Mouse (Mus musculus) heart, postnatal 0 days (tissue): ENCODE data around the gene Bhlhe40. TPM values are rescaled to one million over a fixed set of nuclear protein-coding genes. Genes with fewer than 3 reads are reported as not detected.

Experiments used
- ATAC-seq: fragments of 200-750 bp; cut with Nextera tagmentation; 2 replicates; pipeline ENCODE4 v1.8.0; 2017; ENCODE audit warnings: low read depth, moderate number of reproducible peaks, moderate library complexity; ENCODE audit not compliant: insufficient read depth
- DNase-seq: peaks from one replicate; pipeline ENCODE4 v3.0.0-alpha.2; 2016; ENCODE audit warnings: low spot score
- H3K27ac ChIP-seq: fragments of 300-500 bp; sonication (generic); 2 replicates; pipeline ENCODE4 v1.5.1; 2014; ENCODE audit warnings: low read depth, mild to moderate bottlenecking
- H3K27me3 ChIP-seq: fragments of 300-500 bp; sonication (generic); 2 replicates; pipeline ENCODE4 v1.6.1; 2014; ENCODE audit warnings: low read length, mixed read lengths; ENCODE audit not compliant: control insufficient read depth, insufficient read depth
- H3K36me3 ChIP-seq: fragments of 300-500 bp; sonication (generic); replicated peaks from 2 replicates; pipeline ENCODE4 v1.6.1; 2014; ENCODE audit warnings: low read length, mixed read lengths; ENCODE audit not compliant: control insufficient read depth, insufficient read depth
- H3K4me1 ChIP-seq: fragments of 300-500 bp; sonication (generic); 2 replicates; pipeline ENCODE4 v1.6.1; 2014; ENCODE audit warnings: antibody characterized with exemption; ENCODE audit not compliant: control insufficient read depth, insufficient read depth
- H3K4me2 ChIP-seq: fragments of 300-500 bp; sonication (generic); 2 replicates; pipeline ENCODE4 v1.6.1; 2014; ENCODE audit warnings: low read depth, mild to moderate bottlenecking, low read length, moderate library complexity
- H3K4me3 ChIP-seq: fragments of 300-500 bp; sonication (generic); 2 replicates; pipeline ENCODE4 v1.5.1; 2014; ENCODE audit warnings: low read depth, low read length
- H3K9ac ChIP-seq: fragments of 300-500 bp; sonication (generic); replicated peaks from 2 replicates; pipeline ENCODE4 v1.6.1; 2014; ENCODE audit warnings: low read depth, low read length, mixed read lengths
- H3K9me3 ChIP-seq: fragments of 300-500 bp; sonication (generic); replicated peaks from 2 replicates; pipeline ENCODE4 v1.6.1; 2016; ENCODE audit warnings: low read length; ENCODE audit not compliant: control insufficient read depth
- CTCF ChIP-seq: IDR thresholded peaks from 2 replicates; pipeline ENCODE4 v1.5.1; 2016; ENCODE audit warnings: antibody characterized with exemption, control low read depth, low read depth
- EP300 ChIP-seq: IDR thresholded peaks from 2 replicates; pipeline ENCODE4 v1.6.1; 2016; ENCODE audit warnings: antibody characterized with exemption, low read depth
- WGBS: fragments of 180-500 bp; shearing (Covaris S2); extraction: QIAGEN DNeasy Blood & Tissue Kit; methylation state at CpG from one replicate; pipeline ENCODE4 v1.1.7; 2014; 5-methylcytosine and 5-hydroxymethylcytosine counted together
- polyA plus RNA-seq: library from polyadenylated mRNA; unstranded; fragments of >200 nt; fragmentation: Nextera tagmentation; extraction: Ambion mirVana; gene quantifications from 2 replicates; pipeline ENCODE4 v1.2.1, GENCODE M21; 2015
- total RNA-seq: library from RNA; depleted of rRNA; stranded (reverse); fragments of >200 nt; gene quantifications from 2 replicates; pipeline ENCODE4 v1.2.3, GENCODE M21; 2014; ENCODE audit warnings: low replicate concordance; rRNA removed

The Bhlhe40 gene
- total RNA-seq, result 11.8 and 17.0 TPM in 2 replicates
- 19.5 and 19.7 TPM in 2 replicates for polyA plus RNA-seq

GRCm38 (mm10) chr6:108660206-108660877 is at the start of gene Bhlhe40:
Gene Bhlhe40, plus strand, starts transcription at chr6:108660629.
- peak within 1 kb of the TSS; percentile 71 for H3K4me3 ChIP-seq
- whole genome bisulfite sequencing, result 1% methylated on average over 34 of the region's 43 CpGs
- ATAC-seq, result peak; percentile 78
- TF ChIP-seq EP300 (peak; percentile 98), CTCF (no peak)
- H3K27ac ChIP-seq, result peak within 1 kb of the TSS; percentile 99
- H3K9me3 ChIP-seq, result no peaks in the 10 kb centered on the region
- no peaks in the 10 kb centered on the region for H3K27me3 ChIP-seq
- peak within 1 kb of the TSS; percentile 70 for H3K9ac ChIP-seq
- H3K4me1 ChIP-seq, result peaks cover 28% of the 10 kb centered on the region; the same call in 1 of the 2 replicates
- DNase-seq, result peak; percentile 98
- peak within 1 kb of the TSS; percentile 73 for H3K4me2 ChIP-seq
- H3K36me3 ChIP-seq, result peaks cover 12% of the 10 kb centered on the region

- no peak overlapping the region for H3K4me3 ChIP-seq
Measured at GRCm38 (mm10) chr6:108611663-108612062, 48.8 kb upstream of the Bhlhe40 start.

GRCm38 (mm10) chr6:108618025-108618424 is 42.4 kb upstream of the Bhlhe40 start:
- H3K4me2 ChIP-seq, result no peak overlapping the region
- no peaks in the 10 kb centered on the region for H3K9me3 ChIP-seq
- H3K36me3 ChIP-seq, result no peaks in the 10 kb centered on the region
- ATAC-seq (no peak), DNase-seq (no peak)
- WGBS, result 77% methylated on average over 10 of the region's 10 CpGs
- no peaks in the 10 kb centered on the region for H3K27me3 ChIP-seq
- no peak overlapping the region for H3K27ac ChIP-seq
- H3K4me3 ChIP-seq, result no peak overlapping the region
- H3K9ac ChIP-seq, result no peak overlapping the region
- H3K4me1 ChIP-seq, result no peaks in the 10 kb centered on the region
- TF ChIP-seq EP300 (no peak), CTCF (no peak)

More at GRCm38 (mm10) chr6:108611663-108612062, 48.8 kb upstream of the Bhlhe40 start:
- DNase-seq (no peak), ATAC-seq (no peak)
- 78% methylated on average over 3 of the region's 3 CpGs for whole genome bisulfite sequencing
- Histone ChIP-seq H3K4me1 (peaks cover 6% of the 10 kb centered on the region), H3K27ac (no peak overlapping the region), H3K9me3 (no peaks in the 10 kb centered on the region), H3K4me2 (no peak overlapping the region), H3K27me3 (no peaks in the 10 kb centered on the region), H3K36me3 (no peaks in the 10 kb centered on the region), H3K9ac (no peak overlapping the region)
- TF ChIP-seq CTCF, result no peak
- no peak for TF ChIP-seq EP300

GRCm38 (mm10) chr6:108623028-108623565 is 37.3 kb upstream of the Bhlhe40 start:
- no peaks in the 10 kb centered on the region for H3K9me3 ChIP-seq
- H3K4me3 ChIP-seq, result no peak overlapping the region
- H3K36me3 ChIP-seq, result no peaks in the 10 kb centered on the region
- no peak overlapping the region for H3K27ac ChIP-seq
- no peak overlapping the region for H3K4me2 ChIP-seq
- 80% methylated on average over 4 of the region's 4 CpGs for WGBS
- H3K27me3 ChIP-seq, result no peaks in the 10 kb centered on the region
- H3K9ac ChIP-seq, result no peak overlapping the region
- H3K4me1 ChIP-seq, result no peaks in the 10 kb centered on the region
- no peak for ATAC-seq
- DNase-seq, result no peak
- no peak for TF ChIP-seq CTCF
- no peak for TF ChIP-seq EP300

GRCm38 (mm10) chr6:108624915-108625314 is 35.5 kb upstream of the Bhlhe40 start:
- Histone ChIP-seq H3K36me3 (no peaks in the 10 kb centered on the region), H3K4me3 (no peak overlapping the region), H3K9me3 (0 out of 2 replicates have a peak, but pooled peaks cover 9% of the 10 kb centered on the region), H3K27ac (no peak overlapping the region), H3K27me3 (no peaks in the 10 kb centered on the region), H3K9ac (no peak overlapping the region), H3K4me1 (no peaks in the 10 kb centered on the region), H3K4me2 (no peak overlapping the region)
- WGBS, result 83% methylated on average over 4 of the region's 4 CpGs
- ATAC-seq, result no peak
- no peak for DNase-seq
- no peak for TF ChIP-seq CTCF
- TF ChIP-seq EP300, result no peak

GRCm38 (mm10) chr6:108630701-108631100 is 29.7 kb upstream of the Bhlhe40 start:
- TF ChIP-seq EP300 (no peak), CTCF (no peak)
- no peaks in the 10 kb centered on the region for H3K27me3 ChIP-seq
- no peak overlapping the region for H3K4me2 ChIP-seq
- H3K9me3 ChIP-seq, result 0 out of 2 replicates have a peak, but pooled peaks cover 11% of the 10 kb centered on the region
- DNase-seq (no peak), ATAC-seq (no peak)
- no peak overlapping the region for H3K9ac ChIP-seq
- no peak overlapping the region for H3K27ac ChIP-seq
- H3K4me3 ChIP-seq, result no peak overlapping the region
- no peaks in the 10 kb centered on the region for H3K36me3 ChIP-seq
- H3K4me1 ChIP-seq, result no peaks in the 10 kb centered on the region
